Mouse (Mus musculus) liver, embryonic 13.5 days (tissue): ENCODE results near the gene Gpr171. TPM values are rescaled to one million over a fixed set of nuclear protein-coding genes. Genes with fewer than 3 reads are reported as not detected.
"Not testable (repeated sequence)": the region's sequence is repeated elsewhere in the genome, so short reads cannot be mapped to it uniquely, and the experiment has no call there.

Experiments
- ATAC-seq: fragments of 200-750 bp; cut with Nextera tagmentation; 2 replicates; pipeline ENCODE4 v1.8.0; 2017; ENCODE audit warnings: low read depth, mild to moderate bottlenecking, moderate number of reproducible peaks, moderate library complexity
- DNase-seq: peaks from one replicate; pipeline ENCODE4 v3.0.0; 2022
- H3K27ac ChIP-seq: fragments of 300-500 bp; sonication (generic); 2 replicates; pipeline ENCODE4 v1.5.1; 2015; ENCODE audit warnings: moderate library complexity, mild to moderate bottlenecking, inconsistent platforms
- H3K27me3 ChIP-seq: fragments of 300-500 bp; sonication (generic); 2 replicates; pipeline ENCODE4 v1.6.1; 2015; ENCODE audit warnings: mild to moderate bottlenecking, inconsistent platforms
- H3K36me3 ChIP-seq: fragments of 300-500 bp; sonication (generic); 2 replicates; pipeline ENCODE4 v1.6.1; 2015; ENCODE audit warnings: mild to moderate bottlenecking, inconsistent platforms
- H3K4me1 ChIP-seq: fragments of 300-500 bp; sonication (generic); replicated peaks from 2 replicates; pipeline ENCODE4 v1.6.1; 2015; ENCODE audit warnings: inconsistent platforms
- H3K4me2 ChIP-seq: fragments of 300-500 bp; sonication (generic); 2 replicates; pipeline ENCODE4 v1.6.1; 2015; ENCODE audit warnings: inconsistent platforms, mild to moderate bottlenecking, moderate library complexity
- H3K4me3 ChIP-seq: fragments of 300-500 bp; sonication (generic); replicated peaks from 2 replicates; pipeline ENCODE4 v1.5.1; 2015; ENCODE audit warnings: mild to moderate bottlenecking, inconsistent platforms
- H3K9ac ChIP-seq: fragments of 300-500 bp; sonication (generic); 2 replicates; pipeline ENCODE4 v1.6.1; 2015; ENCODE audit warnings: mild to moderate bottlenecking, inconsistent platforms
- H3K9me3 ChIP-seq: fragments of 300-500 bp; sonication (generic); replicated peaks from 2 replicates; pipeline ENCODE4 v1.6.1; 2016; ENCODE audit warnings: inconsistent platforms
- WGBS: fragments of 180-500 bp; shearing (Covaris S2); methylation state at CpG from one replicate; pipeline ENCODE4 v1.1.7; 2015; ENCODE audit not compliant: insufficient replicate concordance; 5-methylcytosine and 5-hydroxymethylcytosine counted together
- polyA plus RNA-seq: library from polyadenylated mRNA; unstranded; fragments of >200 nt; fragmentation: Nextera tagmentation; extraction: Ambion mirVana; gene quantifications from 2 replicates; pipeline ENCODE4 v1.2.1, GENCODE M21; 2015

The Gpr171 gene
- polyA plus RNA-seq, 1 experiment from 2014 or later = 1.3 TPM

DNA sequence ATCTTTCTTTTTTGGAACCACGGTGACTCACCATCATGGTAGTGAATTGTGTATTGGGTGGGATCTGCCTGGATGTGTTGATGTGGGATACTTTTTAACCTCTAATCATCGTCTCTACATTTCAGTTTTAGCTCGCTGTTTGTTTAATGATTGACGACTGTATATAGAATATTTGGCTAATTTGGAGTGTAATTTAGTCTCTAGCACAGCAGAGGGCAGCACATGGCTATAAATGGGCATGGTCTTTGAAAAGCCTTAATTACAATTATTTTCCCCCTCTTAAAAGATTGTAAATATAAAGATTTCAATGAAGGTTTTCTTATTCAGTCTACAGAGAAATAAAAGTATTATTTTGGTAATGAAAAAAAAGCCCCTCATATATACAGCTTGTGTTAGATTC lies 24.3 kb downstream of the Gpr171 start:
- Histone ChIP-seq H3K27me3 (no peaks in the 10 kb centered on the region), H3K36me3 (no peaks in the 10 kb centered on the region), H3K9me3 (no peaks in the 10 kb centered on the region), H3K4me1 (no peaks in the 10 kb centered on the region), H3K4me3 (no peak overlapping the region), H3K4me2 (no peak overlapping the region), H3K27ac (no peak overlapping the region), H3K9ac (no peak overlapping the region)
- ATAC-seq (no peak), DNase-seq (no peak)
- WGBS = 43% methylated on average over 4 of the region's 4 CpGs

DNA sequence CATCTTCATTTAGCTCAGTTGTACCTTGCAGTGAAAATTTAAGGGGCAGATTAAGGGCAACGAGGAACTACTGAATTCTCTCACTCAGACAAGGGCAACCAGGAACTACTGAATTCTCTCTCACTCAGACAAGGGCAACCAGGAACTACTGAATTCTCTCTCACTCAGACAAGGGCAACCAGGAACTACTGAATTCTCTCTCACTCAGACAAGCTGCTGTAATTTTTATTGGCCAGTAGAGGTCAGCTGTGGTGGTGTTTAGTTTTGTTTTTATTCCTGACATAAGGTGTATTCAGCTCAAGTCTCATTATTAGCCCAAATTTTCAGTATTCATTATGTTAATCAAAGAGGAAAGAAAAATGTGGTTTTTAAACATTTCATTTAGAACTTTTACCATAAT lies 32.5 kb downstream of the Gpr171 start:
- WGBS = 27% methylated on average over 1 of the region's 1 CpGs
- H3K4me2 ChIP-seq, H3K9ac ChIP-seq, H3K27ac ChIP-seq, H3K4me3 ChIP-seq, ATAC-seq, H3K4me1 ChIP-seq, DNase-seq, H3K9me3 ChIP-seq, H3K36me3 ChIP-seq, H3K27me3 ChIP-seq: not testable (repeated sequence)

DNA sequence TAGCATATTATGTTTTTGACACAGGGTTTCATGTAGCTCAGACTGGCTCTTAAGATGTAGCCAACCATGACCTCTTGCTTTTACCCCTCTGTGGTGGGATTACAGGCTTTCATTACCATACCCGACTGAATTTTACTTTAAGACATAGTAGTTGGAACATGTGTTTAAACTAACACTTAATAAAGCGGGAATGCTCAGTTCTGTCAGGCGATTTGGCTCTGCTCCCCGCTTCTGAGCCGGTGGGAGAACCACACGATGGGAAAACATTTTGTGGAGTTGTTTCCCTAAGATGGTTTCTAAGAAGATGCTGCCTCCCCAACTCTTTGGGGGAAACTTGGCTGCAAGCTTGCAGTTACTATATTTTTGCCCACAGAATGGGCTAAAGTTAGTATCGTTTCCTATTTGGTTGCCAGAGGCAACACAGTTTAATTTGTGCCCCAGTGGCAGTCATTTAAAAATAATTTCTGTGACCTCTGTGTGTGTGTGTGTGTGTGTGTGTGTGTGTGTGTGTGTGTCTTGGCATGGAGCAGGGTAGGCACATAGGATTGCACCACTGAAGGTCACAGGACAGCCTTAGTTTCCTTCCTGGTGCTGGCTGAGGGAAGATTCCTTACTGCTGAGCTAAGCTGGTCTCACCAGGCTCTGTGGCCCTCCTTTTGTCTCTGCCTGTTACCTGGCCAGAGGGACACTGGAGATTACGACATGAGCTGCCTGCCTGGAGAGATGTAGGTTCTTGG lies 34.9 kb downstream of the Gpr171 start:
- no peaks in the 10 kb centered on the region for H3K9me3 ChIP-seq
- no peaks in the 10 kb centered on the region for H3K27me3 ChIP-seq
- DNase-seq (no peak), ATAC-seq (no peak)
- no peak overlapping the region for H3K9ac ChIP-seq
- H3K4me3 ChIP-seq = no peak overlapping the region
- no peak overlapping the region for H3K27ac ChIP-seq
- 72% methylated on average over 8 of the region's 8 CpGs for WGBS
- H3K4me1 ChIP-seq = peaks cover 24% of the 10 kb centered on the region
- no peaks in the 10 kb centered on the region for H3K36me3 ChIP-seq
- no peak overlapping the region for H3K4me2 ChIP-seq

DNA sequence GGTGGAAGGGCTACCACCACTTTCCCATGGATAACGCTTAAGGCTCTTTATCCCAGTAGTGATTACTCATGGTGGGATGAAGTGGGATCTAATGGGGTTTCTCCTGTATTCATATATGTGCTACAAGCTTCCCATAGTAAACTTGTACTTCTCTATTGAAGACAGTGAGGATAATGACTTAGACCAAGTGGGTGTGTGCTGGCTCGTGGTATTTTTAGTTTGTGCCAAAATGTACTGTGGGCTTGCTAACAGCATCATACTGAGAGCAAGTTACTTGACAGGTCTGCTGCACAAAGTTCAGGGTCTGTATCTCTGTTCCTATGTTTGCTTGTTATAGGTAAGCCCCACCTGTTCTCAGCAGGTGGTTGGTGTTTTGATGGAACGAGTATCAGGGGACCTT lies 35.7 kb downstream of the Gpr171 start:
- no peak overlapping the region for H3K4me3 ChIP-seq
- DNase-seq (no peak), ATAC-seq (no peak)
- H3K4me2 ChIP-seq = no peak overlapping the region
- no peak overlapping the region for H3K27ac ChIP-seq
- H3K9me3 ChIP-seq = no peaks in the 10 kb centered on the region
- no peak overlapping the region for H3K9ac ChIP-seq
- H3K36me3 ChIP-seq = no peaks in the 10 kb centered on the region
- WGBS = 76% methylated on average over 3 of the region's 3 CpGs
- H3K4me1 ChIP-seq = peaks cover 29% of the 10 kb centered on the region
- H3K27me3 ChIP-seq = no peaks in the 10 kb centered on the region

DNA sequence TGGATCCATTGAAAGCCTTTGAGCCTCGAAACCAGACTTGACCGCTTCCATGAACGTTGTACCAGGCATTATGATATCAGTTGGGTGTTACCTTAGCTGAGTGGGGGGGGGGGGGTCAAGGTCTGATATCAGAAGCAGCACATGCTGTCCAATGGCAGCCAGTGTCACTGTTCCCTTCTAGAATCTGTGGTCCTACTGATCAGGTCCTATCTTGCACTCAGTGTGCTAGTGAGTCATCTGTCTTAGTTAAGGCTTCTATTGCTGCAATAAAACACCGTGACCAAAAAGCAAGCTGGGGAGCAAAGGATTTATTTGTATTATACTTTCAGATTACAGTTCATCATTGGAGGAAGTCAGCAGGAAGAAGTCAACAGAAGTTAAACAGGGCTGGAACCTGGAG lies 38.2 kb downstream of the Gpr171 start:
- Histone ChIP-seq H3K9me3 (no peaks in the 10 kb centered on the region), H3K4me2 (no peak overlapping the region), H3K36me3 (no peaks in the 10 kb centered on the region), H3K27ac (no peak overlapping the region), H3K4me3 (no peak overlapping the region), H3K4me1 (peaks cover 53% of the 10 kb centered on the region), H3K27me3 (no peaks in the 10 kb centered on the region), H3K9ac (no peak overlapping the region)
- no peak for DNase-seq
- peak; percentile 71 for ATAC-seq
- 16% methylated on average over 4 of the region's 4 CpGs for WGBS

DNA sequence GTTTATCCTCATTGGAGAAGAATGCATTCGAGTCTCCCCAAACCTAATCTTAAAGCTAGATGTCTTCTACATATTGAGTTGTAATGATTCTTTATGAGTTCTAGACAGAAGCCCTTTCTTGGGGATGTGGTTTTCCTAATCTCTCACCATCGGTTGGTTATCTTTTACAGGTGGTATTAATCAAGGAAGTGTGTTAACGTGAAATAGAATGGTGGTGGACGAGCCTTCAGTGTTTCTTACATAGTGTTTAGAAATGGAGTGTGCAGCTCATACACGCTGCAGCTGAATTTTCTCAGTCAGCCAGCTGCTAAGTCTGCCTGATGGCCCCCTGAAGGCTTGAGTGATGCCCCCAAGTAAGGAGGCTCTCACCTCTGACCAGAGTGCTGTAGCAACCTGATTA lies 39.5 kb downstream of the Gpr171 start:
- no peak for ATAC-seq
- H3K4me1 ChIP-seq = peaks cover 63% of the 10 kb centered on the region
- H3K9me3 ChIP-seq = no peaks in the 10 kb centered on the region
- no peaks in the 10 kb centered on the region for H3K36me3 ChIP-seq
- no peaks in the 10 kb centered on the region for H3K27me3 ChIP-seq
- H3K4me2 ChIP-seq = no peak overlapping the region
- DNase-seq = no peak
- no peak overlapping the region for H3K27ac ChIP-seq
- WGBS = 36% methylated on average over 5 of the region's 5 CpGs
- no peak overlapping the region for H3K4me3 ChIP-seq
- H3K9ac ChIP-seq = no peak overlapping the region

DNA sequence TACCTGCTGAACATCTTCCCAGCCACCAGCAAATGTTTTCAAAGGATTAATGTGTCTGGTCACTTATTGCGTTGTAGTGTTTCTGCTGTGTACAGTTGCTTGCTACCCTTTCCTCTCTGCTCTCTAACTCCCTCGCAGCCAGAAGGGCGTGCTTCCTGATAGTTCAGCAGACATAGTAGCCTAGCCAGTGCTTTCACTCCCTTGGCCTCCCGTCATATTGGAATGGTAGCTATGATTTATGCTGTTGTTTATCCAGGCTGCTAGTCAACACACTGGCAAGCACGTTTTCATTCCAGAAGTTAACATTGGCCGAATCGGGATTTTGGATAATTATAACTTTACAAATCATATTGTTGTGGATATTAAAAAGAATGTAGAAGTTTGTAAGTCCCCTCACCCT lies 41.5 kb downstream of the Gpr171 start:
- H3K4me2 ChIP-seq = no peak overlapping the region
- H3K4me3 ChIP-seq = no peak overlapping the region
- DNase-seq = no peak

DNA sequence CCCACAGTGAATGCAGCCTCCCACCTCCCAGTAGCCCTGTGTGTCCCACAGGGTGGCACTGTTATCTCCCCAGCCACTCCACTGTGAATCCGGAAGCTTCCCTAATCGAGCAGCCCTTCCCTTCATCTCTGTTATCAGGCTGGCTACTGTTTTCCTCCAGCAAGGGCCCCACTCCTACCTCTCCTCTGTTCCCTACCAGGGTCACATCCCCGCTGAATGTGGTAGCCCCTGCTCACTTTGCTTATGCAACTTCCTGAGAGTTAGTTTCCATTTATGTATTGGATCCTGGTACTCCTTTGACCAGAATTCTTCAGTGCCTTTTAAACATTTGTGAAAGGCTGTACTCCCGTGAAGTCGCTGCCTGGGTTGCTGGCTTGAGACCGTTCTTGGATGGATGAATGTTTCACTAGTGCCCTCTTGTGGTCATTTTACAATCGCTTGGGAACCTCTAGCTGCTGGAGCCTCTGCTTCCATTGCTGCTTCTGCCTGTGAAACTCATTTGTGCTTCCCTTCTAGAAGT lies 42.5 kb downstream of the Gpr171 start:
- Histone ChIP-seq H3K4me3 (peak overlapping the region; percentile 40), H3K27ac (peak overlapping the region; percentile 66), H3K27me3 (no peaks in the 10 kb centered on the region), H3K4me2 (peak overlapping the region; percentile 58), H3K4me1 (peaks cover 85% of the 10 kb centered on the region), H3K36me3 (no peaks in the 10 kb centered on the region), H3K9me3 (no peaks in the 10 kb centered on the region), H3K9ac (peak overlapping the region; percentile 45; the same call in 1 of the 2 replicates)
- 0% methylated on average over 7 of the region's 7 CpGs for WGBS
- ATAC-seq (peak; percentile 93), DNase-seq (peak; percentile 70)

More for the DNA sequence above, 41.5 kb downstream of the Gpr171 start:
- WGBS = 58% methylated on average over 7 of the region's 7 CpGs
- no peaks in the 10 kb centered on the region for H3K36me3 ChIP-seq
- no peak for ATAC-seq
- no peaks in the 10 kb centered on the region for H3K9me3 ChIP-seq
- H3K4me1 ChIP-seq = peaks cover 81% of the 10 kb centered on the region
- no peak overlapping the region for H3K27ac ChIP-seq
- H3K27me3 ChIP-seq = no peaks in the 10 kb centered on the region
- H3K9ac ChIP-seq = no peak overlapping the region

DNA sequence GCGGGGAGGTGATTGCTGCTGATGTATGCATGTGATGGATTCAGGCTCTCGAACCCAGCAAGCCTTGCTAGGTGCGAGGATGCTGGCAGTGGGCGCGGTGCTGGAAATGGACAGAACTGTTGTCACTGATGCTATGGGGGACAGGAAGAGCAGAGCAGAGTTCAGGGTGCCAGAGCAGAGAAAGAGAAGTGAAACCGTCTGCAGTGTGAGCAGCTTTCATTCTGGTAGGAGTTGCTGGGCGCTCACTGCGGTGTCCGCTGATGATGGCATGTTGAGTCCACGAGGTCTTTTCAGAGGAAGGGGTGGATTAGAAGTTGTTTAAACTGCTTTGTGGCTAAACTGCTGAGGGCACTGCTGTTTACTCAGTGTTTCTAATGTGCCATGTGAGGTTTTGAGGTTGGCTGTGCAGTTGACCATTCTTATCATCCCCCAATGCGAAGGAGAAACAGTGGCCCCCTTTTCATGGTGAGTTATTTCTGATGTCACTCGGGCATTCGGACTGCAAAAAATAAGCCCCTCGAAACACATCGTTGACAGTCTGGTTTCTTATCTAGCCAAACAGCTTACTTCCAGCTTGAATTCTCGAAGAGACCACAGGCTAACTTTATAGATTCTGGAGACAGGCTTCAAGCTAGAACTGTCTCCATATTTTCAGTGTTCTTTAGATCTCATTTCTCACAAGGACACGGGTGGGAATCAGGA lies 46.6 kb downstream of the Gpr171 start:
- Histone ChIP-seq H3K27me3 (no peaks in the 10 kb centered on the region), H3K36me3 (no peaks in the 10 kb centered on the region), H3K27ac (peak overlapping the region; percentile 48; the same call in 1 of the 2 replicates), H3K4me3 (peak overlapping the region; percentile 6; the same call in 1 of the 2 replicates), H3K9me3 (no peaks in the 10 kb centered on the region), H3K4me2 (peak overlapping the region; percentile 45), H3K9ac (peak overlapping the region; percentile 15; the same call in 1 of the 2 replicates), H3K4me1 (peaks cover 51% of the 10 kb centered on the region)
- 16% methylated on average over 17 of the region's 17 CpGs for WGBS
- ATAC-seq (no peak), DNase-seq (no peak)
